ENCODE assay signal across 13 mouse cellular contexts in the genomic region with DNA sequence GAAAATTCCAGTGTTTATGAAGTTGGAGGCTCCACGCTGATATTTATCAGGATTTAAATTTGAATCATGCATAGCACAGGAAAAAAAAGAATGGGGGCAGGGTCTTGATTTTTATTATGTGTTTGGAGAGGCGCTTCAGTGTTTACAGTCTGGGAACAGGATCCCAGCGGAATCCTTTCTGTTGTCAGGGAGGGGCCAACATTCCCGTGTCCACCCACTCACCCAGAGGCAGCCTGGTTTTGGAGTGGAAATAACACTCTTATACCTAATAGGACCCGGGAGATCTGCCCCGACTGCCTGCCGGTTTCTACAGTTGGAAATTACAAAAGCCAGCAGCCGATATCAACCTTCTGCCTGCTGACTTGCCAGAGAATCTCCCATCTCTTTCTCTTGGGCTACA.
DNase-seq lines count a peak whose midpoint lies in the region; ATAC-seq and TF ChIP-seq lines count a peak whose summit lies in the region.
"Had no signal": no experiment of that assay in that cellular context is flagged by ENCODE, and none has a peak within 500 bp of the region (broad histone marks: within the 10 kb centered on the region; RNA-seq: fewer than 3 reads in every experiment).

No protein-coding gene starts in this region.

- WGBS in liver, adult 2 months = 11% methylated on average over 8 of the region's 8 CpGs
- WGBS in liver, embryonic 11.5 days = 52% methylated on average over 8 of the region's 8 CpGs
- WGBS in intestine, postnatal 0 days = 23% methylated on average over 8 of the region's 8 CpGs
- 24% methylated on average over 8 of the region's 8 CpGs for WGBS in stomach, embryonic 14.5 days
- WGBS in midbrain, embryonic 16.5 days = 33% methylated on average over 8 of the region's 8 CpGs
- 39% methylated on average over 8 of the region's 8 CpGs for WGBS in forebrain, embryonic 15.5 days

- H3K4me2 ChIP-seq in liver, embryonic 11.5 days = no peak overlapping the region
- peak overlapping the region; percentile 27; the same call in 1 of the 2 replicates for H3K4me2 ChIP-seq in intestine, postnatal 0 days (replicated peaks; ENCODE audit: low read depth)
- H3K4me2 ChIP-seq in stomach, embryonic 14.5 days (replicated peaks; ENCODE audit: low read depth, low read length) = peak overlapping the region; percentile 12; the same call in 1 of the 2 replicates
- no peak overlapping the region for H3K4me2 ChIP-seq in midbrain, embryonic 16.5 days (ENCODE audit: low read length)
- H3K4me2 ChIP-seq in forebrain, embryonic 15.5 days (replicated peaks) = no peak overlapping the region

- H3K27ac ChIP-seq in liver, adult 2 months (replicated peaks; ENCODE audit: insufficient read depth, low read depth, low read length) = peak overlapping the region; percentile 54
- no peak overlapping the region for H3K27ac ChIP-seq in liver, embryonic 11.5 days (ENCODE audit: low read depth, low read length)
- H3K27ac ChIP-seq in intestine, postnatal 0 days (ENCODE audit: low read depth, low read length) = 0 out of 2 replicates have a peak overlapping the region, but pooled peaks have one; percentile 46
- no peak overlapping the region; the same call in 1 of the 2 replicates for H3K27ac ChIP-seq in stomach, embryonic 14.5 days (ENCODE audit: low read length)
- H3K27ac ChIP-seq in midbrain, embryonic 16.5 days (ENCODE audit: low read length) = no peak overlapping the region
- no peak overlapping the region for H3K27ac ChIP-seq in forebrain, embryonic 15.5 days (replicated peaks)

- no peak for TF ChIP-seq CTCF in liver, adult 2 months (IDR thresholded peaks at IDR 0.05; ENCODE audit: low read depth, low read length)
- TF ChIP-seq CTCF in intestine, postnatal 0 days (IDR thresholded peaks at IDR 0.05; ENCODE audit: low read depth) = no peak

- no peak for ATAC-seq in liver, embryonic 11.5 days (replicated peaks; ENCODE audit: low FRiP score)
- no peak for ATAC-seq in intestine, postnatal 0 days
- no peak for ATAC-seq in stomach, embryonic 14.5 days (ENCODE audit: insufficient number of reproducible peaks, insufficient read depth, low FRiP score, low read depth)
- no peak for ATAC-seq in midbrain, embryonic 16.5 days
- ATAC-seq in forebrain, embryonic 15.5 days (replicated peaks) = no peak

- H3K36me3 ChIP-seq in liver, adult 2 months (ENCODE audit: control insufficient read depth, insufficient read depth, low read length) = no peaks in the 10 kb centered on the region
- no peaks in the 10 kb centered on the region for H3K36me3 ChIP-seq in liver, embryonic 11.5 days (ENCODE audit: control insufficient read depth, insufficient read depth, low read length)
- no peaks in the 10 kb centered on the region for H3K36me3 ChIP-seq in intestine, postnatal 0 days (ENCODE audit: control insufficient read depth, insufficient read depth)
- H3K36me3 ChIP-seq in stomach, embryonic 14.5 days (ENCODE audit: control insufficient read depth, insufficient read depth, low read length) = no peaks in the 10 kb centered on the region
- no peaks in the 10 kb centered on the region for H3K36me3 ChIP-seq in midbrain, embryonic 16.5 days (ENCODE audit: control insufficient read depth, insufficient read depth, low read length)
- no peaks in the 10 kb centered on the region for H3K36me3 ChIP-seq in forebrain, embryonic 15.5 days
- H3K36me3 ChIP-seq: forebrain, embryonic 10.5 days; G1E had no signal

- no peaks in the 10 kb centered on the region for H3K9me3 ChIP-seq in liver, embryonic 11.5 days (ENCODE audit: control insufficient read depth, low read length)
- no peaks in the 10 kb centered on the region for H3K9me3 ChIP-seq in intestine, postnatal 0 days (ENCODE audit: control insufficient read depth)
- H3K9me3 ChIP-seq in stomach, embryonic 14.5 days (ENCODE audit: control insufficient read depth, low read depth, low read length) = no peaks in the 10 kb centered on the region
- H3K9me3 ChIP-seq in midbrain, embryonic 16.5 days (replicated peaks; ENCODE audit: control insufficient read depth, low read length, poor library complexity, severe bottlenecking) = no peaks in the 10 kb centered on the region
- H3K9me3 ChIP-seq in forebrain, embryonic 15.5 days = no peaks in the 10 kb centered on the region
- H3K9me3 ChIP-seq: forebrain, embryonic 10.5 days had no signal

- DNase-seq in liver, adult 2 months (ENCODE audit: extremely low read depth, low read depth, low spot score) = no peak
- no peak for DNase-seq in liver, embryonic 11.5 days (ENCODE audit: low spot score)
- DNase-seq in heart, adult 9 months (ENCODE audit: low spot score in 2 of 2) = peak; percentile 21 to 49
- DNase-seq: adrenal gland, postnatal 10 days; cerebellum, adult 8-10 months; layer of hippocampus, postnatal 36 days; right cerebral cortex, postnatal 4 days had no signal

- peaks cover 10% of the 10 kb centered on the region for H3K4me1 ChIP-seq in liver, adult 2 months (ENCODE audit: control insufficient read depth, insufficient read depth, low read length)
- no peaks in the 10 kb centered on the region; the same call in 1 of the 2 replicates for H3K4me1 ChIP-seq in liver, embryonic 11.5 days (replicated peaks; ENCODE audit: control insufficient read depth, insufficient read depth, low read length)
- H3K4me1 ChIP-seq in intestine, postnatal 0 days (replicated peaks; ENCODE audit: control insufficient read depth, insufficient read depth, low read length) = peaks cover 23% of the 10 kb centered on the region
- H3K4me1 ChIP-seq in stomach, embryonic 14.5 days (ENCODE audit: control insufficient read depth, insufficient read depth, low read length) = peaks cover 27% of the 10 kb centered on the region
- H3K4me1 ChIP-seq in midbrain, embryonic 16.5 days (ENCODE audit: control insufficient read depth, insufficient read depth, low read length) = peaks cover 17% of the 10 kb centered on the region
- H3K4me1 ChIP-seq in forebrain, embryonic 15.5 days = peaks cover 7% of the 10 kb centered on the region; the same call in 1 of the 2 replicates

- no peak overlapping the region for H3K4me3 ChIP-seq in liver, adult 2 months (ENCODE audit: insufficient read depth, low read depth, low read length)
- H3K4me3 ChIP-seq in liver, embryonic 11.5 days (ENCODE audit: low read depth, low read length) = no peak overlapping the region
- no peak overlapping the region for H3K4me3 ChIP-seq in intestine, postnatal 0 days (ENCODE audit: low read depth, low read length)
- no peak overlapping the region for H3K4me3 ChIP-seq in stomach, embryonic 14.5 days (ENCODE audit: low read depth, low read length)
- H3K4me3 ChIP-seq in midbrain, embryonic 16.5 days (ENCODE audit: low read depth, low read length) = no peak overlapping the region
- H3K4me3 ChIP-seq in forebrain, embryonic 15.5 days = no peak overlapping the region

- H3K9ac ChIP-seq in liver, adult 2 months (ENCODE audit: low read depth, low read length) = peak overlapping the region; percentile 22; the same call in 1 of the 2 replicates
- no peak overlapping the region for H3K9ac ChIP-seq in liver, embryonic 11.5 days (ENCODE audit: low read depth, low read length)
- 0 out of 2 replicates have a peak overlapping the region, but pooled peaks have one; percentile 5 for H3K9ac ChIP-seq in intestine, postnatal 0 days (ENCODE audit: low read depth, low read length)
- no peak overlapping the region for H3K9ac ChIP-seq in stomach, embryonic 14.5 days (replicated peaks; ENCODE audit: low read depth, low read length)
- no peak overlapping the region for H3K9ac ChIP-seq in midbrain, embryonic 16.5 days (ENCODE audit: low read depth, low read length)
- no peak overlapping the region for H3K9ac ChIP-seq in forebrain, embryonic 15.5 days (replicated peaks)

- no peaks in the 10 kb centered on the region for H3K27me3 ChIP-seq in liver, adult 2 months (ENCODE audit: control insufficient read depth, insufficient read depth, low read length)
- no peaks in the 10 kb centered on the region for H3K27me3 ChIP-seq in liver, embryonic 11.5 days (replicated peaks; ENCODE audit: control insufficient read depth, insufficient read depth, low read length)
- no peaks in the 10 kb centered on the region for H3K27me3 ChIP-seq in intestine, postnatal 0 days (replicated peaks; ENCODE audit: control insufficient read depth, insufficient read depth, low read length)
- no peaks in the 10 kb centered on the region for H3K27me3 ChIP-seq in stomach, embryonic 14.5 days (ENCODE audit: control insufficient read depth, insufficient read depth, low read length)
- no peaks in the 10 kb centered on the region for H3K27me3 ChIP-seq in midbrain, embryonic 16.5 days (ENCODE audit: control insufficient read depth, insufficient read depth, low read depth, low read length)
- H3K27me3 ChIP-seq in forebrain, embryonic 15.5 days = no peaks in the 10 kb centered on the region

- no peak for TF ChIP-seq POLR2A in liver, adult 2 months (IDR thresholded peaks at IDR 0.05; ENCODE audit: extremely low read depth, insufficient read depth, low read length)

- no peaks in the 10 kb centered on the region for H3K79me2 ChIP-seq in liver, adult 2 months (ENCODE audit: control insufficient read depth, insufficient read depth, low read length)

Comparison
In these comparisons a context has a peak if more than half of its experiments do, and no peak if none do; other contexts are left out.
1. H3K27ac ChIP-seq: peak in liver, adult 2 months (single experiment) and intestine, postnatal 0 days (single experiment); none in liver, embryonic 11.5 days (single experiment), stomach, embryonic 14.5 days (single experiment), midbrain, embryonic 16.5 days (single experiment) and forebrain, embryonic 15.5 days (single experiment).
2. H3K9ac ChIP-seq: peak in liver, adult 2 months (single experiment) and intestine, postnatal 0 days (single experiment); none in liver, embryonic 11.5 days (single experiment), stomach, embryonic 14.5 days (single experiment), midbrain, embryonic 16.5 days (single experiment) and forebrain, embryonic 15.5 days (single experiment).
3. DNase-seq: peak in heart, adult 9 months (2 of 2); none in liver, adult 2 months (single experiment) and liver, embryonic 11.5 days (single experiment).
4. H3K4me2 ChIP-seq: peak in intestine, postnatal 0 days (single experiment) and stomach, embryonic 14.5 days (single experiment); none in liver, embryonic 11.5 days (single experiment), midbrain, embryonic 16.5 days (single experiment) and forebrain, embryonic 15.5 days (single experiment).